Mouse (Mus musculus): ENCODE measurements around the gene Gm960.

Gm960 gene

DNA sequence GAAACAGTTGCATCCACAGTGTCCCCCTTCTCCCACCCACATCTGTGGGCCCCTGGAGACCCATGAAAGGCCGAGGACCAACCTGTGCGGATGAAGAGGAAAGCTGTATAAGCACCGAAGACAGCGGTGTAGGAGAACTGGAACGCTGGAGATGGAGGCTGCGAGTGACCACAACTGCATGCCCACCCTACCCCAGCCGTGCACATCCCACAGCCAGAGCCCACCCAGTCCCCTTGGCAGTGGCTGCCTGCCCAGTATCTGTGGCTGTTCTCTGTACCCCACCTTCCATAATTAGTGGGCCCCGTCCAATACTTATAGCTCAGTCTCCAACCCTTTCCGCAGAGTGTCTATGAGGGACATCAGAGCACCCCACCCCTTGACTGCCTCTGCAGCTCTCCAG is 75.0 kb downstream of the Gm960 start:
- no peak for DNase-seq (ENCODE audit: low spot score)

DNA sequence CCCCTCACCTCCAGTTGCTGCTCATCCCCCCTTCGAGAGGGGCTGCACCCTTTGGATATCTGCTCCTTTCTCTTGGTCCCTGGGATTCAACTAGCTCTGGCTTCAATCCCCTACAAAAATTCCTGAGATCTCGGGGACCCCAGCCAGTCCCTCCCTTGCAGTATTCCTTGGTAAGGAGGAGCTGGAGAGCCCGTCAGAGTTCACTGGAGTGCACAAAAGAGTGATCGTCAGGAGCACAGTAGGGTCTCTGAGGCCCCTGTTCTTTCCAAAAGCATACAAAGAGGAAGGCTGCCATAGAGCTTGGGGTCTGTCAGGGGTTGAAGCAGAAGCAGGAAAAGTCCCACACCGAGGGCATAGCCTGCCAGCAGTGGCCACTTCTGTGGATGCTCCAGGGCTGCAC is 75.7 kb downstream of the Gm960 start:
- DNase-seq (ENCODE audit: low spot score): no peak

DNA sequence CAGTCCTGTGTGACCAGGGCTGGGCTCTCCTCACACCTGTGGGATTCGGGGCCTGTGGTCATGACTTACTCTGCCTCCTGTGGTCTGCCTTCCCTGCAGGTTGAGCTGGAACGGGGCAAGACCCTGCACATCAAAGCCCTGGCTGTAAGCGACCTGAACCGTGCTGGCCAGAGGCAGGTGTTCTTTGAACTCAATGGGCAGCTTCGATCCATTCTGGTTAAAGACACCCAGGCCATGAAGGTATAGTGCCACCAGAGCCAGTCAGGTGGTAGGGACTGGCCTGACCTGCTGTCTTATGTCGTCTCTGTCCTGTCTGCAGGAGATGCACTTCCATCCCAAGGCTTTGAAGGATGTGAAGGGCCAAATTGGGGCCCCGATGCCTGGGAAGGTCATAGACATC is 77.7 kb downstream of the Gm960 start:
- DNase-seq (ENCODE audit: low spot score): no peak

DNA sequence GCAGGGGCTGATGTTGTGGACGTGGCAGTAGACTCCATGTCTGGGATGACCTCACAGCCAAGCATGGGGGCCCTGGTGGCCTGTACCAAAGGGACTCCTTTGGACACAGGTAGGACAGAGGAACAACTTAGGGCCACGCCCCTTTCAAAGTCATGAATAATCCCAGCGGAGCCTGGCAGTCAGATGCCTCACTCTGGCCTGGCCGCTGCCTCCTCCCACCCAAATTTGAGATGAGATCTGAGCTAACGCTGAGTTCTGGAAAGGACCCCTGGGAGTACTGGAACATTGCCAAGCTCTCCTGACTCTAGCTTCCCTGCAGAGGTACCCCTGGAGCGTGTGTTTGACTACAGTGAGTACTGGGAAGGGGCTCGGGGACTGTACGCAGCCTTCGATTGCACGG is 79.0 kb downstream of the Gm960 start:
- no peak for DNase-seq (ENCODE audit: low spot score)

DNA sequence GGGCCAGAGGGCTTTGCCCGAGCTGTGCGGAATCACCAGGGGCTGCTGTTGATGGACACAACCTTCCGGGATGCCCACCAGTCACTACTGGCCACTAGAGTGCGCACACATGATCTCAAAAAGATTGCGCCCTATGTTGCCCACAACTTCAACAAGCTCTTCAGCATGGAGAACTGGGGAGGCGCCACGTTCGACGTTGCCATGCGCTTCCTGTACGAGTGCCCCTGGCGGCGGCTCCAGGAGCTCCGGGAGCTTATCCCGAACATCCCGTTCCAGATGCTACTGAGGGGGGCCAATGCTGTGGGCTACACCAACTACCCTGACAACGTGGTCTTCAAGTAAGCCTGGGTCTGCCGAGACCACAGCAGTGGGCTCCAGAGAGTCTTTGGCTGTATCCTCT is 80.3 kb downstream of the Gm960 start:
- DNase-seq (ENCODE audit: low spot score): no peak

DNA sequence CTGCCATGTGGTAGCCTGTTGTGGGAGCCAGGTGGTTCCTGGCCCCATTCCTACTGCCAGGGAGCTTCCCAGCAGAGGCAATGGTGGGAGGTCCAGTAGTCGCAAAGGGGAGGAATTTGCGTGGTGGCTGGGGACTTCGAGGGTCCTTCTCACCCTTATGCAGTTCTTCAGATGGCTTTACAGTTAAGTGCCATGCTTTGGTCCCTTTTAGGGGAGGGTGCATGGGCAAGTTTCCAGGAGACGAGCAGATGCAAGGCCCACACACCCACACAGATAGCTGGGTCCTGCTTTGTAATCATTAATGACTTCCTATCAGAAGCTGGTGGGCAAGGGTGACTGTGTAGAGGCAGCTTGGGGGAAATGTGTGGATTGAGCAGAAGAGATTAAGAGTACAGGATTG is 81.9 kb downstream of the Gm960 start:
- DNase-seq (ENCODE audit: low spot score): no peak

DNA sequence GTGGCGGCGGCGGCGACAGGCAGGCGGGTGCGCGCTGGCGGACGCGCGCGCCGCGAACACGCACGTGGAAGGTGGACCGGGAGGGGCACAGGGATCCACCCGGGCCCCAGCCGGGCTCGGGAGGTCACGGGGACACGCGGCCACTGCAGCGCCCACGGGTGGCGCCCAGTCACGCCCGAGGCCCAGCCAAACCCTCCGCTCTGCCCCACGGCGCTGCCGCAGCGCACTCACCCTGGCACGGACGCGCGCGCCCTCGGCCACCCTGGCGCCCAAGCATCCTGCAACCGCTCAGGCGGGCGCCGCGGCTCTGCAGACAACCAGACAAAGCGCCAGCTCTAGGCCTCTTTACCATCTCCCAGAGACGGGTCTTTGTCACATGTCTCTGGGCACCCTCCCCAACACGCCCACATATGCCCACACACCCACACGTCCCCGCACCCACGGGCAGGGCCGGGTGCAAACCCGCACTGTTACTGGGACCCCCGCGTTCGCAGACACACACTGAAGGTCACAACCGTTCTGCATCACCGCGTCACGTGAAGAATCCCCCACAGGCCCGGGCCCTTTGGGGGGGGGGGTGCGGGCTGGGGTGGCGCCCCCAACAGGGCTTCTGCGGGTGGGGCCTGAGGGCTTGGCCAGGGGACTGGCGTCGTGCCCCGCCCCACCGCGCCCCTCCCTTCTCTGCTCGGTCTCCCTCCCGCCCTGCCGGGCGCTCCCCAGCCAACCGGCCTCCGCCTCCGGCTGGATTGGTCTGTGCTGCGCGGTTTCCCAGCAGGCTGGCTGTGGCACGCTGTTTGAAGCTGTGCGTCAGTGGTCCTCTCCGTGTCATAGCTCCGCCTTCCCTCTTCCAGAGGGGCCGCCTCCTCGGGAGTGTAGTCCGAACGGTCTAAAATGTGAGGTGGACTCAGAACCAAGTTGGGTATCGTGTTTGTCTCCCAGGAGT is 83.0 kb downstream of the Gm960 start, which contains the start of gene Lrfn4:
Lrfn4 (minus strand) TSS at position 517 of the 943 bp plus-strand sequence.
- peak; percentile 92 for DNase-seq (ENCODE audit: low spot score)

DNA sequence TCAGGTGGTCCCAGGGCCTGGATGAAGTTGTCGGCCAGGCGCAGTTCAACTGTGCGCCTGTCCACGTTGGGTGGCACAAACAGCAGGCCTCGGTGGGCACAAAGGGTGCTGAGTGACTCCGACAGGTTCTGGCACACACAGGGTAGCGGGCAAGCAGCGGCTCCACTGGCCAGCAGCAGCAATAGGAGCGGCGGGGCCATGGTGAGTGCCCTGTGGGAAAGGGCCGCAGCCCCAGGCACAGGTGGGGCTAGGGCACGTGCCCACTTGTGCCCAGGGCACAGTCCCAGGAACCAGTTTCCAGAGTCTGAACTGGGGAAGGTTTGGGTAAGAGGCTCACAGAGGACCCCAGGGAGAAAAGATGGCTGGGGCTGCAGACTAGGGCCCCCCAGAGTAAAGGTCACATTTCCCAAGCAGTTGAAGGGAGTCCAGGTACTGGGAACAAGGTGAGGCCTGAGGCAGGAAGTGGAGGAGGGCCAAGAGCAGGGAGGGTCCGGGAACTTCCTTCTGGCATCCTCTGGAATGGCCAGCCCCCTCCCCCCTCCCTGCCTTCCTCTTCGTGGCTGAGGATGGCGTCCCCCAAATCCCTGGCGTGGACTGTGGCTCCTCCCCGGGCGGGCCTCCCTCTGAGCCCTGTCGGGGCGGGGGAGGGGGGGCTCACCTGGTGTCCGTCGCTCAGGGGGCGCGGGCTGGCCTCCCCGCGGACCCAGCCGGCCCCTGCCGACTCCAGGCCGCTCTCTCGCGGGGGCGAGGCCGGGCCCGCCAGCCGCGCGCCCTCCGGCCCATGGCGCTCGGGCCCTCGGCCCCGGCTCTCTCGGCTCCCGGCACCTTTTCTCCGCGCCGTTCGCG is 83.9 kb downstream of the Gm960 start:
- peak; percentile 67 for DNase-seq (ENCODE audit: low spot score)

DNA sequence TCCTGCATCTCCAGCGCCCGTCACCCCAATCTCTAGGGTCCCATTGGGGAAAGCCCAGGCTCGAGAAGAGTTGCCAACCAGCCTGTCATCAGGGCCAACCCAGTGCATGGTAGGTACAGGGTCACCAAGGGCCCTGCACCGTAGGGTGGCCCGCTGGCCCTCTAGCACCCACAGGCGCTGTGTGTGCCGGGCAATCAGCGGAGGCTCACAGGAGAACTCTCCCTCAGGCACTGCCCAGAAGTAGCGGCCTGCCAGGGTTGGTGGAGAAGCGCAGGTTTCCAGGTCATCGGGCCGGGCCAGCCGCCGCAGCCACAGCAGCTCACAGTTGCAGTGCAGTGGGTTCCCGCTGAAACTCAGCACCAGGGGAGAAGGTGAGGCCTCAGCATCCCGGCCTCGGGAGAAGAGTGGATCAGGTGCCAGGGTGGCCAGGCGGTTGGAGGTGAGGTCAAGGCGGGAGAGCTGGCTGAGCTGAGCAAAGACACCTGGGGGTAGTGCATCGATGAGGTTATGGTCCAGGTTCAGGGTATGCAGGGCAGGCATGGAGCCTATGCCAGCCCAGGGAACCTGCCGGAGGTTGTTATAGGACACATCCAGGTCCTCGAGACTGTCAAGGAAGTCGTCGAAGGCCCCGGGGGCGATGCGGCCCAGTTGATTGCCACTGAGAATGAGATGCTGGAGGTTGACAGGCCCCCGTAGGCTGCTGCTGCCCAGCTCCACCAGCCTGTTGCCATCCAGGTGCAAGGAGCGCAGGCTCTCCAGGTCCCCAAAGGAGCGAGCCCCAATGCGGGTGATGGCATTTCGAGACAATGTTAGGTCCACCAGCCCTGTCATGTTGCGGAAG is 84.8 kb downstream of the Gm960 start:
- no peak for DNase-seq (ENCODE audit: low spot score)

DNA sequence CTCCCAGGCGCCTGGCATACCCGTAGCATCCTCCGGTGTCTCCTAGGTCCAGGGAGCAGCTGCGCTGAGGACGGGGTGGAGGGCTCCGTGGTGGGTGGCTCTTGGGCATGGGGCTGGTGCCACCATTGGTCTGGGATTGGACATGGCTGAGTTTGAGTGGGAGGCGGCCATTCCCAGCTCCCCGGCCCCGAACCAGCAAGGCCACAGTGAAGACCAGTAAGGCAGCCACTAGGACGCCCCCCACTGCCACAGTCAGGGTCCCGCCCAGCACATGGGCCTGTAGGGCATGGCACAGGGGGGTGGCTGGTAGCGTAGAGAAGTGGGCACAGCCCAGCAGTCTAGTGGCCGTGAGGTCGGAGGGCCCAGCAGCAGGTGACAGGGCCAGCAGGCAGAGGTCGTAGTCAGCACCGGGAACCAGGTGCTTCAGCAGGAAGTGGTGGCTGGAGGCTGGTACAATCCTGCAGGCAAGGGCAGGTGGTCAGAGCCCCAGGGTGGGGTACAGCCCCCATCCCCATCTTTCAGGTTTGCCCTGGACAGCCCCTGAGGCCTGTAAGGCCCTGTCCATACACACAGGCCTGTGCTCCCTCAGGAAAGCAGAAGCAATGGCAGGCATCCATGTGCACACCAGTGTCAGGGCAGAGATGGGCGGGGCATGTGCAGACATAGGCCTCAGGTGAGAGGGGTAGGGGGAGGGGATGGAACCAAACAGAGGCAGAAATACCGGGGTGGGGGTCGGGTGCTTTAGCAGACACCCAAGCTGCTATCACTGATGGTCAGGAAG is 86.1 kb downstream of the Gm960 start:
- no peak for DNase-seq (ENCODE audit: low spot score)

DNA sequence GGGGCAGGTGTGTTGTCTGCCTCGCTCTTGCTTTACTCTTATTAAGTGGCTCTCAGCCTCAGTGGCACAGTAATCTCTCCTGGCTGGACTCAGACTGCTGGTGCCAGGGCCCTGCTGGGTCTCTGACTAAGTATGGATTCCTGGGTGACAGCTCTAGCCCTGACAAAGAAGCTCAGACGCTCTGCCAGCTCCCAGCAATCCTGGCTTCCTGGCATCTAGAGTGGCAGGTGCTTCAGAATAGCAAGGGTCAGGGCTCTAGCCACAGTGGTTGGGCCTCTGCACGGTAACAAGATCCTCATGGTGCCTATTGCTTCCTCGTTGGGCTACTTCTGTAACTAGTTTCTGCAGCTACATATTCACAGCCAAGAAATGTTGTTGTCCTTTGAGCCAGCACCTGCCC is 88.4 kb downstream of the Gm960 start:
- no peak for DNase-seq (ENCODE audit: low spot score)

DNA sequence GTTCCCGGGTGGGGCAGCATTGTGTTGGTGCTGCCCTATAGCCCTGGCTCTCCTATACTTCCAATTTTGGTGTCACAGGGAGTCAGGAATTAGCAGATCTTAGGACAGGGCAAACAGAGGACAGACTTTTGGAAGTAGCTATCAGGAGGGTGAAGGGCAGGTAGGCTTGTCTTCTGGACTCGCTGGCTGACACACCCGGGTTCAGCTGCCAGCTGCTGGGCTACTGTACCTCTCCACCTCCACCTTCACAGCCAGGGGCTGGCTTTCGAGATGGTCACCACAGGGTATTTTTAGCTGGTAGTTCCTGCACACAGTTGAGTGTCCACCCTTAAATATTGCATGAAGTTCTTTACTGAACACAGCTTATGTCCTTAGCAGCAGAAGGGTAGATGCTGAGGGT is 90.0 kb downstream of the Gm960 start:
- no peak for DNase-seq (ENCODE audit: low spot score)

DNA sequence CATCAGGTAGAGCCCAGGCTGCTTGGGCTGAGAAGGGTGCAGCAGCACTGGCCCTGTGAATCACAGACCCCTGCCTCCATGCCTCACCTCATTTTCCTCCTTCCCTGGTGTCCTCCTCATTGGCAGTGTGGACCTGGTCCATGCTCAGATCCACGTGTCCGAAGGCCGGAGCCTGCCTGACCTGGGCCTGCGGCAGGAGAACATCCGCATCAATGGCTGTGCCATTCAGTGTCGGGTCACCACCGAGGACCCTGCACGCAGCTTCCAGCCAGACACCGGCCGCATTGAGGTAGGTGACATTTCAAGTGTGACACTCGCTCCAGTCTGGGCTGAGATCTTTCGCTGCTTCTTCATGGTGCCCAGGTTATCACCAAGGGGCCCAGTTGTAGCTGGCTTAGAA is 91.1 kb downstream of the Gm960 start:
- no peak for DNase-seq (ENCODE audit: low spot score)

DNA sequence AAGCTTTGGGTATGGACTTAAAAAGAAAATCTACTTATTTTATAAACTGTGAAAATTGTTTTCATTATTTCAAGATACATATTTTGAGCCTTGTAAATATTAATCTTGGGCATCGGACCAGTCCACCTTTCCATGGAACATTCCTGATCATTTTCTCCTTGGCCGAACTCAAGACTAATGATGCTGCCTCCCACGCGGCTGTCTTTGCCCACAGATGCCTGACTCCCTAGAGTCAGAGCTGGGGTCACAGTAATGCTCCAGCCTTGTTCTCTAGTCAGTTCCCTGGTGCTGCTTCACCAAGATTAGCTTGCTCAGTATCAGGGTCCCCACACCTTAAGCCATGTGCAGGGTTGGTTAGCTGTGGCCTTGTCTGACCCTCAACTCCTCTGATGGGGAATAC is 92.8 kb downstream of the Gm960 start:
- DNase-seq (ENCODE audit: low spot score): no peak

DNA sequence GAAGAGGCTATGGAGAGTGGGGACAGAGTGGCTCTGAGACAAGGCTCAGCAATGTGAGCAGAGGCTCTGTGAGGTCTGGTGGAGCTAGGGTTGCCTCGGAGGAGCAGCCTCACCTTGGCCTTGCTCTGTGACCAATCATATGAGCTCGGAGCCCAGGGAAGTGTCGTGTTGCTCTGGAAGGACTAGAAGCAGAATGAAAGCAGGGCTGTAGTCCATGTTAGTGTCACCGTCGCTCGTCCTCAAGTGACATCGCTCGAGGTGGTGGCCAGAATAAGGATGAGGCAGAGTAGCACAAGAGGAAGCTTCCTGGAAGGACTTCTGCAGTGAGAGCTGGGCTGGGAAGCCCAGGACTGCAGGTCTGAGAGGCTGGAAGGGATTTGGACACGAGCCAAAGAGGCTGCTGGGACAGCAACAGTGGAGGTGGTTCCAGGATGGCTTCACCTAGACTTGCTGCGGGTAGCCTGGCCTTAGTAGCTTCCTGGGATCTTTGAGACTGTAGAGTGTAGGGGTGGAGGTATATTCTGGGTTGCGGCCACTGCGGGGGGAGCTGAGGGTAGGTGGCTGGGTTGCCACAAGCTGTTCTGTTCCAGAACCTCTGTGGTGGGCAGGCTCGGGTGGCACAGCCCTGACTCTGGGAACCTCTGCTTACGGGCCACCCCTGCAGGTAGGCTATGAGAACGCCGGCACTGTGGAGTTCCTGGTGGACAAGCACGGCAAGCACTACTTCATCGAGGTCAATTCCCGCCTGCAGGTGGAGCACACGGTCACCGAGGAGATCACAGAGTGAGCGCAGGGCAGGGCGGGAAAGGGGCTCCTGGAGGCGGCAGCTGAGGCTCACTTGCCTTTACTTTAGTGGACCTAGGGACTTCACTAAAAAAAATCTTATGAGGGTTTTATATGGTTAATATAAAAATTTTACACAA is 94.4 kb downstream of the Gm960 start:
- DNase-seq (ENCODE audit: low spot score): peak; percentile 43

DNA sequence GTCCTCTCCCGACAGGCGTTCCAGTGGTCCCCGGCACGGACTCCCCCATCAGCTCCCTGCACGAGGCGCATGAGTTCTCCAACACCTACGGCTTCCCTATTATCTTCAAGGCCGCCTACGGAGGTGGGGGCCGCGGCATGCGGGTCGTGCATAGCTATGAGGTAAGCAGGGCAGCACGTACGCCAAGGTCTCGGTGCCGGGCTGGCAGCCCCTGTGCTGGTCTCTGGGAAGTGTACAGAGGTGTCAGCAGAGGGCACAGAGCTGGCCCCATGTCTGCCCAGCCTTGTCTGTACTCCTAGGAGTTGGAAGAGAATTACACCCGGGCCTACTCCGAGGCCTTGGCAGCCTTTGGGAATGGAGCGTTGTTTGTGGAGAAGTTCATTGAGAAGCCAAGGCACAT is 96.0 kb downstream of the Gm960 start:
- DNase-seq (ENCODE audit: low spot score): no peak

DNA sequence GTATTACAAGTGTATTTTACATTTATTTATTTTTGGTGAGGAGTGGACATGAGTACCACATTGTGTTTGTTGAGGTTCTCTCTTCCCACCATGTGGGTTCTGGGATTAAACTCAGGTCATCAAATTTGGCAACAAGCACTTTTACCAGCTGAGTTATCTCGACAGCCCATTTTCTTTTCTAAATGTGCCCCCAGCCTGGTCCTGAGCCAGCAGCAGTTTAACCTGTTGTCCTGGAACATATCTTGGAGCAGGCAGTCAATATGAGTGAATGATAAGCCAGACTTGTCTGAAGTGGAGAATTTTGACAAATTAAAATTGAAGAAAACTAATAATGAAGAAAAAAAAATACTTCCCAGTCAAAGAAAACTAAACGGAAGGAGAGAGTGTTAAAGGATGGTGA is 102.4 kb downstream of the Gm960 start:
- no peak for DNase-seq (ENCODE audit: low spot score)

DNA sequence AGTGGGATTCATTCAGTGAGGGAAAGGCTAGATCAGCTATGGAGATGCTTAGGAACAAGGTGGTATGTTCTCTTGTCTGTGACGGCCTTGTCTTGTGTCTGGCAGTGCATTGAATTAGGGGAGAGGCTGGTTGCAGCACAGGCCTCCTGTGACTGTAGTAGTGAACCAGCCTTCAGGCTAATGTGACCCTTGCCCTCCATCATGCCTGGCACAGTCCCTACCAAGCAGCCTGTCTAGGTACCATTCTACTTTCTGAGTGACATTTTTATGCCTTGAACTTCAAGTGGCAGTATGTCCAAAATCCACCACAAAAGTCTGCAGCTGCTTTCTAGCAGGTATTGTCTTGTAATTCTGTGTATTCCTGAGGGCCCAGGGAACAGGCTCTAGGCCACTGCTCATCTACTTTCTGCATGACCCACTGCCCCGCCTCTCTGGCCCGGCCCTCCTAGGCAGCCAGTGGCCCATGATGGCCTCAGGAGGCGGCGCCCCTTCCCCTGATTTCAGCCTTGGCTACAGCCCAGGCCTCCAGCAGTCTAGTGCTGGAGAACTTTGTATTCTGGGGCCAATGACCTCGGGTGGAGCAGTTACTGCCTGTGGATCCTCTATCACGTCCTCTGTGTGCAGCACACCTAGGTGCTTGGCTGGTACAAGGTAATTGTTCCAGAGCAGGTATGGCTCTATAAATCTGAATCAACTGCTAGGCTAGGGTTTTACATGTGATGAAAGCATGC is 104.5 kb downstream of the Gm960 start:
- peak; percentile 60 for DNase-seq (ENCODE audit: low spot score)

DNA sequence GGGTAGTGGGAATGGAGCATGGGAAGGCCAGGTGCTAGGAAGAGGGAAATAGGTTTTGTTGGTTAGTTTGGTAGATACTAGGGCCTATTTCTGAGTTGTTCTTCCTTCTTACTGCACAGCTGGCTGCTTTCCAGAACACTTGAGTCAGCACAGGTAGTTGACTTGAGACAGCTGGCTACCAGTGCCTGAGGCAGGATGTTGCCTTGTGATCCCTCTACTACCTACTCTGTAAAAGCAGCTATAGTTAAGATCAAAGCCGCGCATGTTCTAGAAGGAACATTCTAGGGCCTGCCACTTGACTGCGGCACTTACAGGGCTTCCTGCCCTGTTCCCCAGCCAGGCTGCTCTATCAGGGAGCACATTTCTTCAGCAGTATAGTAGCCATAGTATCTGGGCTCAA is 108.4 kb downstream of the Gm960 start:
- no peak for DNase-seq (ENCODE audit: low spot score)

DNA sequence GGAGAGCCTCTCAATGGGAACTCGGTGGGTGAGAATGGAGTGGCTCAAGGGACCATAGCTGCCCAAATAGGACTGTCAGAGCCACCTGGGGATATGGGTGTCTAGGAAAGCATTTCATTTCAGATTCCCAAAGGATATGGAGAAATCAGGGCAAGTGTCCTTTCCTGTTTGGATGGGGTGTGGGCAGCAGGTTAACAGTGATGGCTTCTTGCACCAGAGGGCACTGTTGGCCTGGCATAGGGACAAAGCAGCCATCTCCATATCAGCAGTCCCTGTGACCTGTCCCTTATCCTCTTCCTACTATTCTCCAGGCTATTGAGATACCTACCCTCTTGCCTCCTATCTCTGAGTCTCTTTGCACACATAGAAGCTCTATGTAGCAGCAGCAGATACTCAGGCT is 109.4 kb downstream of the Gm960 start:
- no peak for DNase-seq (ENCODE audit: low spot score)

All from yolk sac, embryonic 10.5 days (tissue).